Mouse (Mus musculus): Measurements from ENCODE around the gene Wls.

Wls gene

DNA sequence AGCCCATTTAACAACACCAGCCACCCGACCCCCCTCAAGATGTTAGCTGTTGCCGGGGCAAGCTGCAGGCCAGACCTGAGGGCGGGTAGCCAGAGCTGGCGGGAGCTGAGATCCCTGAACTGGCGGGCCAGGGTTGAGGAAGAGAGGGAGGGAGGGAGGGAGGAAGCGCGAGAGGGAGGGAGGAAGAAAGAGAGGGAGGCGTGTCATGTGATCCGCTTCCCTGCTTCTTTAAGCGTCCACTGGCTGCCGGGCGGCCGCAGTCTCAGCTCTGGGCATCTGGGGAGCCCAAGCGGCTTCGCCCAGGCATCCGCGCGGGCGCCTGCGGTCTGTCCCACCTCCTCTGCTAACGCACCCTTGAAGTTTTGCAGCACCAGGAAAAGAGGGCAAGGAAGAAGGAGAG is at the start of gene Wls:
Gene Wls, plus strand, starts transcription at position 192 of the 400 bp plus-strand sequence.
- no peak for DNase-seq (ENCODE audit: extremely low read depth, low read depth)

- DNase-seq (ENCODE audit: extremely low read depth, low read depth), result no peak
These were observed 49.7 kb upstream of the Wls start for GRCm38 (mm10) chr3:159789781-159790180.

GRCm38 (mm10) chr3:159831535-159831934 is 7.9 kb upstream of the Wls start:
- no peak for DNase-seq (ENCODE audit: extremely low read depth, low read depth)

DNA sequence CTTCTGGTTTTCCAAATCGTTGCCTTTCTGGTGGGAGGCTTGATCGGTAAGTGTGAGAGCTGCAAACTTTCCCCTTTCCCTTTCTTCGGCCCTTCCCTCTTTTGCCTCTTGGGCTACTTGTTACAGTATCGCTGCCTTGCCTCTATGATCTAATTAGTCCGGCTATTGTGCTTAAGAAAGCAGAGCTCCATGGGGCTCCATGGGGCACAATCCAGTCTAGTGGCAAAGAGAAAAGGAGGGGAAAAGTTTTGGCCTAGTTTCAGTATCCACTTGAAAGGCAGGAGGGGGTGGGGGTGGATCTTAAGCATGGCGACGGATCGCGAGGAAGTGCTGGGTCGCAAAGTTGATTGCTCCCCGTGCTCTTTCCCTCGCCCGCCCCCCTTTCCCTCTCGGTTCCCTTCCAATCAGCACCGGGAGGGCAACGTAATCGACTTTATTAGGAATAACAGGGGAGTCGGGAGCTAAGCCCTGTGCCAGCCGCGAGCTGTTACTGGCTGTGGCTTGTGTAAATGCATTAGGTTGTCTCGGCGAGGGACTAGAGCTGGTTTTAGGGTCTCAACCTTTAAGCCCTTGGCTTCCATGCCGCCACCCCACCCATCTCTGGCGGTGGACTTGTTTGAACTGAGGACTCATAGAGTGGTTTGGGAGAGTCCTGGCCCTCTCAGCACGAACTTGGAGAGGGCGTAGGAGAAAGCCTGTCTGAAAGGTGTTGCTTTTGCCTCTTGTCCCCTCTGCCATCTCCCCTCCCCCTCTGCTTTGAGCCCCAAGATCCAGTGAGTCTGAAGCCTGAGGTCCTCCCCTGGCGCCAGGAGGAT is 737 bp downstream of the Wls start:
- no peak for DNase-seq (ENCODE audit: extremely low read depth, low read depth)

DNA sequence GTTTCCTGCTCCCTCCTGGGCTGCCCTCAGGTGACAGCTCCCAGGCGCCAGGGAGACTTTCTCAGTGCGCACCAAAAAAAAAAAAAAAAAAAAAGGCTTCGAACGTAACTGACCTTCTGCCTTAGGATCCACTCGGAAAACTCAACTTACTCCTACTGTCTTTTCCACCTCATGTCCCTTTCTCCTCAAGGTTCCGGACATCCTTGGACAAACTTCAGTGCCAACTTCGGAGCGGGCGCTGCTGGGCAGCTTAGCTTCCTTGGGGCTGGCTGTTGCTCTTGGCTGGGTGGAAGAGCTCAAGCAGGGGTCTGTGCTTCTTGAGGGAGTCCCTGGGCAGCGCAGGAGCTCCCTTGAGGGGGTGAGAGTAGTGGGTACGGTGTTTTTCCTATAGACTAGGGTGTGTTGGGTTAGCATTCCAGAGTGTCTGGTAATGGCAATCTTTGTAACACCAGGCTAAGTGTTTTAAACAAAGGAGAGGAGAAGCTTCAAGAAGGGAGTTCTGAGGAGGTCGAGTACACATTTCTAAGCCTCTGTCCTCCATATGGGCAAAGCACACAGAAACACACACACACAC is 1.4 kb downstream of the Wls start:
- no peak for DNase-seq (ENCODE audit: extremely low read depth, low read depth)

GRCm38 (mm10) chr3:159841458-159841857 is 2.0 kb downstream of the Wls start:
- no peak for DNase-seq (ENCODE audit: extremely low read depth, low read depth)

DNA sequence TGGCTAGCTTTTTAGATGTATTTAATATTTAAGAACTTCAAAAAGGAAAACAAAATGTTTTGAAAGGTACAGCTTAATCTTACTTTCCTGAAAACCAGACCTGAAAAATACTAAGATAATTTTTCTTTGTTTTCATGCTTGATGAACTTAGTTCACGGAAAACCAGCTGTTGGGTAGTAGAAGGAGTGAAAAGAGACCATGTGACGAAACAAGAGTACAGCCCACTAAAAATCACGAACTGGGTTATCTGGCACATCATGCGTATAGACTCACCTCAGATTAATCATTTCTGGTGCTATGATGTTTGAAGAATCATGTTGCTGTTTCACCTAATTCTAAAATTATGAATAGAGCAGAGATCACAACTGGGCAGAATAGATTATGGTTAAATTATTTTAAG is 3.7 kb downstream of the Wls start:
- no peak for DNase-seq (ENCODE audit: extremely low read depth, low read depth)

DNA sequence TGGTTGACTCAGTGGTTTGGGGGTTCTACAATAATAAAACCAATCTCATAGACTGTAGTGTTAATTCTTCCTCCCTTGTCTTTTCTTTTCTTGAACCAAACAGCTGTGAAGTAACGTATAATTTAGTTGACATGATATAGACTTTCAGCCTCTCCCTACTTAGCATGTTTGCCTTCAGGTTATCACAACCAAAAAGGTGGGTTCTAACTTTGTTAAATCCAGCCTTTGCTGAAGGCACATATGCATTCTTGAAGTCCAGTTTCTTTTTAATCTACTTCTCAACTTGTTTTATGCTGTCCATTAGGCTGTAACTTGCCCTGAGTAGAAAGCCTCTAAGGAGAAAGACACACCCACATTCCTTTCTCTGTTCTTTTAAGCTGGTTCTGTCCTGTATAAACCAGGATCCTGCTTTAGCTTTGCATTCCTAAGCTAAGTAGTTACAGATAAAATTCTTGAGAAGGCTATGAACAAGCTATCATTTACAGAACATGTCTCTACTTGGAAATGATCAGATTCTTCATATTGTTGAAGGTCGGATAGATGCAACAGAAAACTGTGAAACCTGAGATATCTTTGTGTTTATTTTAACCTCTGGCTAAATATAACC is 8.0 kb downstream of the Wls start:
- no peak for DNase-seq (ENCODE audit: extremely low read depth, low read depth)

DNA sequence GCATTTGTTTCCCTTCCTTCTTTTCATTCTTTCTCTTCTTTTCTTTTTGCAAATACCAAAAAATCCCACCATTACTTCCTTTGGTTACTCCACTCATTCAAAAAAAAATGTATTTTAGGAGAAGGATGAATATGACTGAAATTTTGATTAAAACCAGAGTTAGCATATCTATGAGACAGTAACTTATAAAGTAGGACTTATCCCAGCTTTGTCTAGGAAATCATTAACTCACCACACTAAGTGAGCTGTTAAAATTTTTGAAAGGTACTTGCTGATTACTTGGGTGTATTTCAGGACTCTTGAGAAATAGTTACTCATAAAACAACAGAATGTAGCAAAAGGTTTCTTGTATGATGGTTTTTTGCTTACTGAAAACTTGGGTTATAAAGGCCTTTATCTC is 8.7 kb downstream of the Wls start:
- DNase-seq (ENCODE audit: extremely low read depth, low read depth), result no peak

- DNase-seq (ENCODE audit: extremely low read depth, low read depth), result no peak
These were observed 12.0 kb downstream of the Wls start for GRCm38 (mm10) chr3:159851476-159851875.

DNA sequence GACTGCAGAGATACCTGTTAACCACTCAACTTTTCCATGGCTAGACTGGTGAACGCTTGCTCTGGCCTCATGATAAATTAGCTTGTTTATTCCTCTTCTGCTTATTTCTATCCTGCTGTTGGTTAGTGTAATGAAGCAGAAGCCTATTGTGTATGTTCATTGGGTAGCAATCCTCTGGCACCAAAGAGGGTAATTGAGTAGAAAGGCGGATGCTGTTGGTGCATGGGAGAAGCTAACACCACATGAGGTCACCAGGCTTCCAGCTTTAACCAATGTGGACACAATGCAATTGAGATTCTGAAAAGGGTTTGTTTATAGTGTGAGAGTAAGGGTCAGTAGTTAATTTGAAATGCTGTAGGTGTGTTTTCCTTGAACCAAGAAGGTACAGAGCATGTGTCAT is 12.5 kb downstream of the Wls start:
- no peak for DNase-seq (ENCODE audit: extremely low read depth, low read depth)

GRCm38 (mm10) chr3:159857112-159857511 is 17.6 kb downstream of the Wls start:
- no peak for DNase-seq (ENCODE audit: extremely low read depth, low read depth)

DNA sequence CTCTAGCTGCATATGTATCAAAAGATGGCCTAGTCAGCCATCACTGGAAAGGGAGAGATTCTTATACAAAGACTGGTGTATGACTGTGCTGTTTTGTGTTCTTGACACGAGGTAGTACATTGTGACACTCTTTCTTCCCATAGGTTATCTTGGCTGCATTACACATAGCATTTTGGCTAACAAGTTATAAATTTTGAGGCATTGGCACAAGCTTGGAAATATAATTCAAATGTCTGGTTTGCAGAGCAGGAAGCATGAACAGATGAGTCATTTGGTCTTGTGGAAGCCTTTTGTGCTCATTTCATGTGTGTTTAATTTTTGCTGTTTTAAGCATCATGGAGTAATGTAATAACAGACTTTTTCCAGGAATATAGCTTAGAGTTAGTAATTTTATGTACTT is 26.2 kb downstream of the Wls start:
- no peak for DNase-seq (ENCODE audit: extremely low read depth, low read depth)

- DNase-seq (ENCODE audit: extremely low read depth, low read depth), result no peak
These were observed 39.5 kb downstream of the Wls start for GRCm38 (mm10) chr3:159878983-159879382.

DNA sequence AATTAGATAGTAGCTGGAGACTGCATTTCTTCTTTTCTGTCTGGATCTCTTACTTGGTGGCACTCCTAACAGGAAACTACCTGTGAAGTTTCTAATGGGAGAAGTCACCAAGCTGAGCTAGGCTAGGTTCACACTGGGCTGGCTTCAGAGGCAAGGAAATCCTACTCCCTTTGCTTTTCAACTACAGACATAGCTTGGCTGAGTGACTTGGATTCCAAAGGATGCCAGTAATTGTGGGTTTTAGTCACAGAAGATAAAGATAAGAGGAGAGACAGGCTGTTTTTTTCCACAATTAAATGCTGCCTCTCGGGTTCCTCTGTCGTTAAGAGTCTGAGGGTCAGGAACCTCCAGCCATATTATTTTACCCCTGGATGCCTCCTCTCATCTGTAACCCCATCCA is 43.9 kb downstream of the Wls start:
- DNase-seq (ENCODE audit: extremely low read depth, low read depth), result no peak

DNA sequence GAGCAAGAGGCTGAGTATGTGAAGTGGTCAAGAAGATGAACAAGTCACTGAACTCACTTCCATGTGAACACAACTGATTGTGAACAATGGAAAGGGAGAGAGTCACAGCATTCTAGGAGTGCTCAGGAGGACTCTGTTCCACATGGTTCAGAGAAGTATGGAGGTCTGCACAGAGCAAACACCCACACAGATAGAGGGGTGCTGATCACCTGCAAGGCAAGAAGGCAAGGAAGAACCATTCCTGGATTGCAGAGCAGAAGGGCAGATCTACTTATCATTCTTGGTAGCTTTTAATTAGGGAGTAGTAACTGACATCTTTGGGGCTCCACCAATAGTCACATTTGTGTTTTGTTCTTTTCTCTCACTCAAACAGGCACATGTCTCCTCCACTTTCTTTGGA is 45.3 kb downstream of the Wls start:
- DNase-seq (ENCODE audit: extremely low read depth, low read depth), result no peak

DNA sequence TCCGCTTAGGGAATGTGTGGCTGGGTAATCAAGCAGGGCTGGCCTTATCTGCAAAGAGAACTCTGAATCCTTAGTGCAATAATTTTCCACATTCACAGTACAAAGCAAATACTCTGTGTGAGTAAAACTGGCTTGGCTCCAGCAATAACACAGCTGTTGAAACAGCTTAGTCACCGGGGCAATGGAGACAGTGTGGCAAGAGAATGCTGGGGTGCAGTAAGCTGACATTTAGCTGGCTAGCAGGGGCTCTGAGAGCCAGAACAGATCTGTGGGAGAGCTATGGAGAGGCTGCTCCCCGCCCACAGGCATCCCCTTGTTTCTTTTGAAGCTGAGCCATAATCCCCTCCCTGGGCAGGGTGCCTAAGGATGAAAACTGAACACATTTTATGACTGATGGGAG is 45.8 kb downstream of the Wls start:
- no peak for DNase-seq (ENCODE audit: extremely low read depth, low read depth)

- DNase-seq (ENCODE audit: extremely low read depth, low read depth), result no peak
These were observed 46.4 kb downstream of the Wls start for GRCm38 (mm10) chr3:159885781-159886400.

DNA sequence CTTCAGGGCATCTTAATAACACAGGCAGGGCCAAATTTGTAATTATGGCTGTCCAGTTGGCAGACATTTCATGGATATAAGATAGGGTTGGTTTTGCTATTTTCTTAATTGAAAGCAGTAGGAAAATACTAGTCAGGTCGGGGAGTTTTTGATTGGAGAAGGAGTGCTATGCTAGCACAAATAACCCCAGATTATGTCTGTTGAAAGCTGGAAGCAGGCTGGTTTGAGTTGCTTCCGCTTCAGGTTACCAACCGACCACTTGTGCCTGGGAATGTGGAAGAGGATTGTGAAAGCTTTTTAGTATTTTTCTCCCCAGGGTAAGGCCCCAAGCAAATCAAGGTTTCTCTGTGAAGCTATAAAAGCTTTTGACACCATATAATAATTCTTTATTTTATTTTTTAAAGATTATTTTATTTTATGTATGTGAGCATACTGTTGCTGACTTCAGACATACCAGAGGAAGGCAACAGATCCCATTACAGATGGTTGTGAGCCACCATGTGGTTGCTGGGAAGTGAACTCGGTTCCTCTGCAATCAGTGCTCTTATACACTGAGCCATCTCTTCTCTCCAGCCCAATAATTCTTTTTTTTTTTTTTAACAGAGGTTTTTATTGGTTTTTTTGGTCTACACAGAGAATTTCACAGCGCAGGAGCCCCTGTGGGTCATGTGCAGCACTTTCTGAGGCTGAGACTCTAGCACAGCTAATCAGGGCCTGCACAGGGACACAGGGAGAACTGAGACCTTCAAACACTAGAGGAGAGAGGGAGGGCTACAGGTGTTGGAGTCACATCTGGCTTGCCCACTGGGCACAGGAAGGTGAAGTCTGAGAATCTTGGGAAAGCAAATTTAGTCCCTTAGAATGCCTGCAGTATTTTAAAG is 50.9 kb downstream of the Wls start:
- DNase-seq (ENCODE audit: extremely low read depth, low read depth), result no peak

GRCm38 (mm10) chr3:159891057-159891752 is 51.7 kb downstream of the Wls start:
- DNase-seq (ENCODE audit: extremely low read depth, low read depth), result no peak

DNA sequence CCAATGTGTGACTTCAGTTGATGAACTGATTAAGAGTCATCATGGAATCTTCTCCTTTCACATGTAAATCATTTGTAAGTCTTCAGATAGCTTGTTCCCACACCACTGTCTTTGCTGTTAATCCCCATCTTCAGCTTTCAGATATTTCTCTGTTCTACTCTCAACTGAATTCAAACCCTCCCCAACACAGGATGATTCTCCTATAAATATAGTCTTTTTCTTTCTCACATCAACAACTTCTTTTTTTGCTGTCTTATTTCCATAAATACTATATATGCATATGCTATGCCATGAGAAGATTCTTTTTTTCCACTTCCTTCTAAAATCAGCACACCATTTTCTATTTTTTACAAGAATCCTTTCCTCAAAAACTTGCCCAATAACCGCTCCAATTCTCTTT is 67.9 kb downstream of the Wls start:
- no peak for DNase-seq (ENCODE audit: extremely low read depth, low read depth)

Measured in MEL-GATA-1-ER (cell line).